Mouse (Mus musculus) inflammation-experienced regulatory T-cells, adult 6 months (primary cell): ENCODE data around the gene Ppm1b. TPM values are rescaled to one million over a fixed set of nuclear protein-coding genes. Genes with fewer than 3 reads are reported as not detected.
"Not testable (repeated sequence)": the region's sequence is repeated elsewhere in the genome, so short reads cannot be mapped to it uniquely, and the experiment has no call there.

Source experiments
- ATAC-seq: one replicate; pipeline ENCODE4 v1.8.0; 2017
- polyA plus RNA-seq, 3 experiments: library from polyadenylated mRNA; unstranded; fragments of 100-300 nt; shearing (Covaris generic); gene quantifications; one replicate each; pipeline ENCODE4 v1.2.1; 2017

The Ppm1b gene
- 10 to 100 TPM; 14.8 to 20.7 (median 15.6) TPM for polyA plus RNA-seq

DNA sequence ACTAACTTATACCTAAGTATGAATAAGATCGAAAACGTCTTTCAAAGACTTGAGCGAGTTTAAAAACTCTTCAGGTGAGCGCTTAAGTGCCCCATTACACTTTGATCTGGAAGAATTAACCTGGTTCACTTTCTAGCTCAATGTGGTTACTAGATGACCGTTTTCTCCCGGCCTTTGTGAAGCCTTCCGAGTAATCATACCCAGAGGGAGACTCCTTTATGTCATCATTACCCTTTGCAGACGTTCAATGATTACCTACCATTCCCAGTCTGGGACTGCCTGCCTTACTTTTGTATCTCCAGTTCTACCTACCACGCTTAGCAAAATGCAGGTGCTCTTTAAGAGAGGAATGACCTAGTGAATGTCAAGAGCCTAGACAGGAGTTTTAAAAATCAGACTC lies at the start of gene Ppm1b:
TSS of gene Ppm1b (plus strand) at position 301 of the 400 bp plus-strand sequence.
- no peak for ATAC-seq

DNA sequence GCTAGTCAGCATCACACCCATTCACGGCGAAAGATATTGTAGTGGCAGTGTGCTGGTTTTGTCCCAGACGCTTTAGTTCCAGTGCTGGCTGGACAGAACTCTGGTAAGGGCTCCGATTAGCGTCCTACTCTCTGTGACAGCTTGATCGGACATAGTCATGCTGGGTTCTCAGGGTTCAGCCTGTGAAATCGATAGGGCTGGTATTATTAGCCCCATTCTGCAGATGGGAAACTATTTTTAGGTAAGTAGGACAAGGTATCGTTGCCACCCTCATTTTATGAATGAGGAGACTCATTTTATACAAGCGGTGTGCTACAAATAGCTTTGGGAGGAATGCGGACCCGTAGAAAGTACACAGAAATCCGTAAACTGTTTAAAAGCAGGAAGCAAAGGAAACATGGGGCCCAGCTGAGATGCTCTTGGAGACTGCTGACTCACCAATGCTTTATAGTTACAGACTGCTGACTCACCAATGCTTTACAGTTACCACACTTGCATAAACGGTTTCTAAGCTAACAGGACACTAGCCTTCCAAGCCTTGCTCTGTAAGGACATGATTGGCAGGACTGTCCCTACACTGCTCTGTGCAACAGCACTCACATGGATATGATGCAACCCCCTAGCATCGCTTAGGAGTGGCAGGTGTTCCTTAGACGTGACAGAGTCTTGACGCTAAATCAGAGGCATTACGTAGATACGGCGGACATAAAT lies 34.7 kb upstream of the Ppm1b start:
- no peak for ATAC-seq

DNA sequence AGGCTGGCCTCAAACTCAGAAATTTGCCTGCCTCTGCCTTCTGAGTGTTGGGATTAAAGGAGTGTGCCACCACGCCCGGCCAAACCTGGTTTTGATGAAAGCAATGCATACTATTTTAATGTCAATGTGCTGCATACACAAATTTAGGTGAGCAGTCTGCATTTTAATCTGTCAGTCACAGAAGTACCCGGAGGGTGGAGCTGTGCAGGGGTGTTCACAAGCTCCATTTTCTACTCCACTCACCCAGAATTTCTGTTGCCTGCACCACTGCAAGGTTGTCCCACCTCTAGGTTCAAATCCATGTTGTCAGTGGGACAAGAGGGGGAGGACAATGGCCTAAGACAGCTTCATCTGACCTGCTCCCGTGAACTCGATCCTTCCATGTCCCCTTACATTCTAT lies 31.8 kb upstream of the Ppm1b start:
- no peak for ATAC-seq

DNA sequence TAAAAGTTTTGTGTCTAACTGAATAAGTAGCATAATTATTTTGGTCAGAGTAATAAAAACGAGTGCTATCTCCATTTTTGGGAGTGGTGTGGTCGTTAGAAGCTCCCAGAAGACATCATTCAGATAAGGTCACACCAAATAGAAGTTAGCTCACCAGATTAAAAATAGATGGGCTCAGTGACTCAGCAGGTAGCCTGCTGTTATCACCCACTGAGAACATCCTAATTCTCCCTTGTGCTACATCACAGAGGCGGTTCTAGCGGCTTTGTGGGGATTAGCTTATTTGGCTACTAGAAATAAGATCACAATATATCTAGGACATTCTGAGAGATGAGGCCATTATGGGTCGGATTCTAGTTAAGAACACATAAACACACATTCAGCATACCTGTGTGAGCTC lies 30.3 kb upstream of the Ppm1b start:
- ATAC-seq: no peak

DNA sequence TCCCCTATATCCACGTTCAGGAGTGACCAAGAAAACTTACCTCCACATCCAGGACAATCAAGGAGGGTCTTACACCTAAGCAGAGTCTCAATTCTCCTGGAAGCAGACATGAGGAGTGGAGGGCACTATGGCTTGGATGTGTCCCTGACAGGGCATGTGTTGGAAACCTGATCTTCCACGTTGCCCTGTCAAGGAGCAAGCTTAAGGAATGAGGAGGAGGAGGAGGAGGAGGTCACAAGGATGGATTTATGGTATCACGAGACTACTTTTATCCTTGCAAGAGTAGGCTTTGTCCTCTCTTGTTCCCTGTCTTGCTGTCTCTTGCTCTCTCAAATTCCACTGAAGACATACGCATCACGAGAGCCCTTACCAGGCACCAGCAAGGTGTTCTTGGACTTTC lies 29.0 kb upstream of the Ppm1b start:
- no peak for ATAC-seq

DNA sequence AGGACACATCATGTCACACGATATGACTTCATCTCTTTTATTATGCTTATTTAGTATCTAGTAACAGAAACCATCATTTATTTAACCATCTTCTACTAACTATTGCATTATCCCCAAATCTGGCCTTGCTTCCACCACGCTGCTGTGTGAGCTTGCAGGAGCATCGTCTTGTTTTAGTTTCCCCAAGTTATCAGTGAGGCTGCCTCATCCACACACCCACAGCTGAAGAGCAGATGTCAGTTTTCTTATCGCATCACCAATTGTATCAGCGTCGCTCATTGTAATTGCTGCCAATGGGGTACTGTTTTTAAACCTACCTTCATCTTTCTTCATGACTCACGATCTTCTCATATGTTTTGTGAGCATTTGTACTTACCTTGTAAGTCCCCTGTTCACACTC lies 23.6 kb upstream of the Ppm1b start:
- no peak for ATAC-seq

DNA sequence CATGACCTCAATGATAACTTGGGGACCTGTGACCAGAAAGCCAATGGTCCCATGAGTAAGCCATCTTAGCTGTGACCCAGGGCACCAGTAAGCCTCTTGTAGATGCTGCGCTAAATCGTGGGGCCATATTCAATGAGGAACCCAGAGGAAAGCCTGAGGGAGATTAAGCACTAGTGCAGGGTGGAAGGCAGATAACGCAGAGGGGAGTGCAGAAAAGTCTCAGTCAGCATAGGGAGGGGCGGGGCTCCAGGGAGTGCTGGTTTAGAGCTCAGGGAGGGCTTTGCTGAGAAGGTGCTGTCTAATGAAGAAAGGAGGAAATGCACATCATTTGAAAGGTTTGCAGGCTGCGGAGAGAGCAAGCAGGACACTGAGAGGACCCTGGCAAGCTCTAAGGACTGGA lies 22.6 kb upstream of the Ppm1b start:
- no peak for ATAC-seq

DNA sequence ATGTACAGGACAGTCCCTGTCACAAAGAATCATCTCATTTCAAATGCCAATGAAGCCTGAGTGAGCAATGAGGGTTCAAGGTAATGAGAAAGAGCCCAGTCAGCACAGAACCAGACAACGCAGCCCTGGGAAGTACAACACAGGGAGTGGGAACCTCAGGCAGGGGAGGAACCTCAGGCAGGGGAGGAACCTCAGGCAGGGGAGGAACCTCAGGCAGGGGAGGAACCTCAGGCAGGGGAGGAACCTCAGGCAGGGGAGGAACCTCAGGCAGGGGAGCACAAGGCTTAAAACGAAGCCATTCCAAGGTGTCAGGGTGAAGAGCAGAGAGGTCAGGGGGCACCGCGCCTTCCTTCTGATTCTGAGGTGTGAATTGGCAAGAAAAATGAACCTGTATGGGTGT lies 20.9 kb upstream of the Ppm1b start:
- not testable (repeated sequence) for ATAC-seq

DNA sequence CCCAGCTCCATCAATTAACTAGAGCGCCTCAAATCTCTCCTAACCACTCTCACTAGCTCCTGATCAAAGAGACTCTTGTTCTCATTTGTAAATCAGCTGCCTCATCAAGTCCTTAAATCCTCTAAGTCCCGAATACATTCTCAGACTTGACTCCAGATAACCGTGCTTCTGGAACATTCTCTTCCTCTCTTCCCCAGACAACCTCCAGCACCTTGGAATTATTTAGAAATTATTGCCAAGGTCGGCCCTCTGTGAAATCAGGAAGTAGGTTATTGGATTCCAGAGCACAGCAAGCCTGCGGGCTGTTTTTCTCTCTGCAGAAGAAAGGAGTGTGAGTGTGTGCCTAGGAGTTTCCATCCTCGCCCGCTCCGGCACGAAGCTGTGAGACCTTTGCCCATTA lies 20.2 kb upstream of the Ppm1b start:
- no peak for ATAC-seq

DNA sequence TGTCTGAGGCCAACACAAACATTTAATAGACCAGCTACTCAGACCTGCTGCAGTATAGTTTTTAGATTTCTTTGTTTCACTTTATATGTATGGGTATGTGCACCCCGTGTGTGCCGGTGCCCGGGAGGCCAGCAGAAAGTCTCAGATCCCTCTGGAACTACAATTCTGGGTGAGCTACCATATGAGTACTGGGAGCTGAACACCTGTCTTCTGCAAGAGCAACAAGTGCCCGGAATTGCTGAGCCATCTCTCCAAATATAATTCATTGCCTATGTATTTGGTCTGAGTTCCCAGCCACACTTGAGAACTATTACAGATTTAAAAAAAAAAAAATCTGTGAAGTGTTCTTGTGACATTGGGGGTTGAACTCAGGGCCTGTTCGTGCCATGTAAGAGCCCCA lies 19.7 kb upstream of the Ppm1b start:
- no peak for ATAC-seq

DNA sequence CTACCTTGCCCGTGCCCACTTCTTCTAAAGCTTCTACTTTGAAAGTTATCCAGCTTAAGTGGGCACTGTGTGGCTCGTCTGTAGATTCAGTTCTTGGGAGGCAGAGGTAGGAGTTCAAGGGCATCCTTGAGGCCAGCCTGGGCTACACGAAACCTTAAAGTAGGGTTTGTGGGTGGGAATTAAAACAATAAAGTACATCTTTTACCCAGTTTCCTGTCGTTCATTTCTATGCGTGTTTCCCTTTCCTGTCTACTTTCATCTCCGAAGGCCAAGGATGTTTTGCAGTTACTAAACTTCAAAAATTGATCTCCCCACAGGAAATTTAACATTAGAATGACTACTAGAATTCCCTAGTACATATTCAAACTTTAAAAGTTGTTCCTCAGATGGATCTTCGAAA lies 19.3 kb upstream of the Ppm1b start:
- peak; percentile 43 for ATAC-seq

DNA sequence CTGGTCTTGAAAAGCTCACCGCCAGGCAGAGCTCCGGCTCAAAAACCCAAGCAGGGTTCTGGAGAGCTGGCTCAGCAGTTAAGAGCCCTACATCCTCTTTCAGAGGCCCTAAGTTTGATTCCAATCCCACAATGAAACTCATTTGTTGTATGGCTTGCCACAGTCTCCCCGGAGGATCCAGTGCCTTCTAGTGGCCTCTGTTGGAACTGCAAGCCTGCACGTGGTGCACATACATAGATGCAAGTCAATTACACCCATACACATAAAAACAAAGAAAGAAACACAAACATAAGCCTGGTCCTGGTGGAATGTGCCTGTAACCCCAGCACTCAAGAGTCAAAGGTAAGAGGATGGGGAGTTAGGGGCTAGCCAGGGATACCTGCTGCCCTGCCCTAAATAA lies 18.3 kb upstream of the Ppm1b start:
- no peak for ATAC-seq

DNA sequence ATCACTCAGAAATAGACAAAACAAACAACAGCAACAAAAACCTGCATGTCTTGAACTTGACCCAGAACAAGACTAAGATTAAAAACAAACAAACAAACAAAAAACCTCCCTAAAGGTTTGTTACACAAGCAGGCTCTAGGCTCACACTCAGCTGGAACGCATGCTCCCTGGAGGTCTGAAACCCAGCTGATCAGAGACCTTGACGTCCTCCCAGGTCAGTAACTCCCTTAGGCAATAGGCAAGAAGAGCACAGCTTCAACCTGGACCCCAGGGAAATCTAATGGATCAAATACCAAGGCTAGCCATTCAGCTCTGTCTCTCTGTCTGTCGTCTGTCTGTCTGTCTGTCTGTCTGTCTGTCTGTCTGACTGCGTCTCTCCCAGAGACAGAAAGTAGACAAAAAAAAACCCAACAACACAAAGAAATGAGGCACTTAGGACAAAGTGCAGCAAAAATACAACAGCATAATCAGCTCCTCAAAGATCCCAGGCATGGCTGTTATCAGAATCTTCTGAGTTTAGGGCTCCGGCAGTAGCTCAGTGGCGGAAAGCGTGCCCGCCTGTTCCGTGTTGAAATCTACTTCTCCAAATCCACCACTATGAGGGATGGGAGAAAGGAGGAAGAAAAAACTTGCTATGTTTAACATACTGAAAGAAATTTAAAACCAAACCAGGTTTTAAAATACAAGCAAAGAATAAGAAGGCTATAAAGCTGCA lies 16.4 kb upstream of the Ppm1b start:
- ATAC-seq: no peak

DNA sequence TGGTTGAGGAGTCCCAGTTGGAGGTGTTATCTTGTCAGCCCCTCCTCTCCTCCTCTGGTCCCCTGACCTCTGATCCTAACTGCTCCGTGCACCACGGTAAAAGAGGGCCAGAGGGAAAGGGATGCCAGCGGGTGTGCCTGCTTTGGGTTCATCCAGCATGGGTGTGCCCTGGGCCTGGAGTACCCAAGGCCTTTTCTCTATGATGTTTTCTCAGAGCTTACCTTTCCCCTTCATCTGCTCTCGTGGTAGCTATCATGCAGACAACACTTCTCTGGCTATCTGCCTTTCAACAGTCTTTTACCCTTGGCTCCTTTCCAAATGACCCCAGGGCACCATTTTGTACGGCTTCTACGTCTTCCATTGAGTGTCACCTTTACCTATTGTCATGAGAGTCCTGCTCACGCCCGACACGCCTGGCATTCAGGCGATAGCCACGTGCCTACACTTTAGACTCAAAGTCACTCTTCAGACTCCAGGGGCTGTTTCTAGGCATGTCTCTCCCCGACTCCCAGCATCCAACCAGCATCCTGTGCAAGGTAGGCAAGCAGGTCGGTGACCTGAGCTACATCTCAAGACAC lies 15.2 kb upstream of the Ppm1b start:
- ATAC-seq: no peak

DNA sequence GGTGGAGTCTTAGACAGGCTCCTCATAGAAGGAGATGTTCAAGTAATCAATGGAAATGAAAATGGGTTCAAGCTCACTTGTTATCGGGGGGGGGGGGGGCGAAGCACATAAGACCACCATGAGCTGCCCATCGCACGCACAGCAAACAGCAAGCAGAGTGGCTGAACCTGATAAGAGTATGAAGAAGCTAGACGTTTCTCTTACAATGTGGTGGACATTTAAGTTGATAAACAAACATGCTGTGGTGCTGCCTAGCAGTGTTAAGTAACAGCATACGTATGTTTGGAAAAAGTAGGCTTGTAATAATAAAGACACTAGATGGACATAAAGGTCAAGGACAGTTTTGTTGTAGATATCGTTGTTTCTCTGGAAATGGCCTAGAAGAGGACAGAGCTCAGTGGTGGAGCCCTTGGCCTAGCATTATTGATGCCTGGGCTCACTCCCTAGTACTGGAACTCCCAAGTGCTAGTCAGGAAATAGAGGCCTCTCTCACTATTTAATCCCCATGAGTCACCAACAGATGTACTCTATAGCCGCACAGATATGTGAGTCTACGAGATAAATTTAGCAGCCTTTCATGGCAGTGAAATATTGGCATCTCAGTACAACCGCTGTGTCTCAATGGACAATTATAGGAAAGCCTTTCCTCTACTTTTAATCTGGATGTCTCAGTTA lies 14.0 kb upstream of the Ppm1b start:
- no peak for ATAC-seq

DNA sequence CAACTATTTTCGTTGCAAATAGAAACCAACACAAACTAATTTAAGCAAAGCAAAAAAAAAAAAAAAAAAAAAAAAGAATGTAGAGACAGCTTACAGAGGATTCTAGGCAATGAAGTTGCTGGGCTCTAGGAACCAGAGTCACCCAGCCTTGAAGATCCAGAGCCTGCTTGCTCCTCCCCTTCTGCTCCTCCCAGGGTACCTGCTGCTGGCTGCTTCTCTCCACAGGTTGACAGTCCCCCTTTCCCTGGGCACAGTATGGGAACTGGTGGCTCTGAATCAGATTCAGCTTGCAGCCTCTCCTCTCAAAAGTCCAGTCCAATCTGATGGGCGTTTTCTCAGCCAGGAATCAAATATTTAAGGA lies 13.5 kb upstream of the Ppm1b start:
- ATAC-seq: no peak

DNA sequence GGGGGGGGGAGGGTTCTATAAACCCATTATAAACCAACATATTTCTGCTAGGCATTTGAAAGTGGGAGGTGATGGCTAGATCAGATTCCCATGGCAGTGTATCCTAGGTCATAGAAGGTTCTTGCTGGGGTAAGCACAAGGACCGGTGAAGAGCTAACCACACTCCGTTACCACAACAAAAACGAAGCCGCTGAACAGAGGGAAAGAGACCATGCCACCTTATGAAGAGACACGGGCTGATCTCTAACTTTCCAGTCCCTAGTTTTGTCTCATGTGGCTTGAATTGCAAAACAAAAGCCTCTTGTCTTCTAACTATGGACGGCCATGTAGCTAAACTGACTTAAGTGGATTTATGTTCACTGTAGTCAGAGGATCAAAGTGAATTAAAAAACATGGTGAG lies 12.2 kb upstream of the Ppm1b start:
- ATAC-seq: peak; percentile 32

DNA sequence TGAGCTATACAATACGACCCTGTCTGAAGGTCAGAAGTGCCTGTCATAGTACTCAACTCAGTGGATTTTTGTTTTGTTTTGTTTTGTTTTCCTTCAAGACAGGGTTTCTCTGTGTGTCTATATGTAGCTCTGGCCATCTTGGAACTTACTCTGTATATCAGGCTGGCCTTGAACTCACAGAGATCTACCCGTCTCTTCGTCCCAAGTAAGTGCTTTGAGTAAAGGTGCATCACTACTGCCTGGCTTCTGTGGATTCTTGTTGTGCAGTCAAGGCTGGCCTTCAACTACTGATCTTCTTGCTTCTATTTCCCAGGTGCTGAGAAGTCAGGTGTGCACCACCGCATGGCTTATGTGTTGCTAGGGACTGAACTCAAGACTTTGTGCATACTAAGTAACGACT lies 4.0 kb upstream of the Ppm1b start:
- ATAC-seq: no peak

DNA sequence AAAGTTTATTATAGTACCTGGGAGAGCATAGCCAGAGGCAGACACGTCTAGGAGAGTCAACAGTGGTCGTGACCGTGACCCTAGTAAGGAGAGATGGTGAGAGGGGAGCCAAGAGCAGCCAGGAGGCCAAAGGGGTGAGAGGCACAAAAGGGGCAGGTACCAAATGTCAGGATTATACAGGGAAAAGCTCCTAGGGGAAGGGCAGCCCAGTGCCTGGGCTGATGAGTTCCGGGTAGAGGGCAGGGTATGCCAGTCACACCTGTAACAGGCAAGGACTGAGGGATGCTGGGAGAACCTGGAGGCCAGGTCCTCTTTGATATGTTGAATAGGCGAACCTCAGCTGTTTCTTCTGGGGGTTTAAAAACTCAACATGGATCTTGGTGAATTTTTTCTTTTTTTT lies 2.8 kb upstream of the Ppm1b start:
- ATAC-seq: no peak

DNA sequence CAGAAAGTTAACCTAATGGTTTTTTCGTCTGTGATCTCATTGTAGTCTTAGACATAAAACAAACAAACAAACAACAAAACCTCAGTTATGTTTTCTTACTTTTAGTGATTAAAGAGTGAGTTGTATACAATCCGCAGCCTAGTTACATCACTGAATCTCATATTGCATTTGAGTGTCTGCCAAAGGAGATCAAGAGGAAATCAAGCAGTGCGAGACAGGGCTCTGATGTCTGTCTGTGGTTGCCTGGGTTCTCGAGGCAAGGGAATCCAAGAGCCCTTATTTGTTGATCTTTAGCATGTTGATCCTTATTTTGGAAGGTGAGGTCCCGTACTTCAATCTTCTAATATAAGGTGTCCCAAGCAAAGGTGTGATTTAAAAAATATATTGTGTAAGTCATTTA lies 1.7 kb upstream of the Ppm1b start:
- ATAC-seq: no peak

DNA sequence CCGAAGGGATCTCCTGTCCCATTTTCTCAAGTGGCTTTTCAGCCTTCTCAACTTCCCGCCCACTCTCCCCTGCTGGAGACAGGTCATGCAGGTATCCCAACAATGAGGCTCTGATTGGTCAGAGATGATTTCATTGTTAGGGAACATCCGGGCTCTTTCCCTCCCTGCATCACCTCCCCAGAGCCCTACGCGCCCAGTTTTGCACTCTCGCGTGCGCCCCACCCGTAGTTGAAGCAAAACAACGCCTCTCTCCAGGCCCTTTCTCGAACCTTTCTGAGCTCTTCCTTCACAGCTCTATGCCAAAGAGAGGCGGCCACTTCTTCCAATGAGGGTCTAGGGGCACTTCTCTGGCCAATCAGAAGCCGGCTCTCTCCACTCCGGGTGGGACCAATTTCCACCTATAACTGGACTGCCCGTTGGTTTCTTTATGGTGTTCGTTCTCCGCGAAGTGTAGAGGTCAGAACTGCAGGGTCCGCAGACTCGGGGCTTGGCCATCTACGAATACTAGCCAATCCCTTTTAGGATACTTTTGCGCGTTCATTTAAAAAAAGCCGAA lies 468 bp downstream of the Ppm1b start:
- ATAC-seq: peak; percentile 70

DNA sequence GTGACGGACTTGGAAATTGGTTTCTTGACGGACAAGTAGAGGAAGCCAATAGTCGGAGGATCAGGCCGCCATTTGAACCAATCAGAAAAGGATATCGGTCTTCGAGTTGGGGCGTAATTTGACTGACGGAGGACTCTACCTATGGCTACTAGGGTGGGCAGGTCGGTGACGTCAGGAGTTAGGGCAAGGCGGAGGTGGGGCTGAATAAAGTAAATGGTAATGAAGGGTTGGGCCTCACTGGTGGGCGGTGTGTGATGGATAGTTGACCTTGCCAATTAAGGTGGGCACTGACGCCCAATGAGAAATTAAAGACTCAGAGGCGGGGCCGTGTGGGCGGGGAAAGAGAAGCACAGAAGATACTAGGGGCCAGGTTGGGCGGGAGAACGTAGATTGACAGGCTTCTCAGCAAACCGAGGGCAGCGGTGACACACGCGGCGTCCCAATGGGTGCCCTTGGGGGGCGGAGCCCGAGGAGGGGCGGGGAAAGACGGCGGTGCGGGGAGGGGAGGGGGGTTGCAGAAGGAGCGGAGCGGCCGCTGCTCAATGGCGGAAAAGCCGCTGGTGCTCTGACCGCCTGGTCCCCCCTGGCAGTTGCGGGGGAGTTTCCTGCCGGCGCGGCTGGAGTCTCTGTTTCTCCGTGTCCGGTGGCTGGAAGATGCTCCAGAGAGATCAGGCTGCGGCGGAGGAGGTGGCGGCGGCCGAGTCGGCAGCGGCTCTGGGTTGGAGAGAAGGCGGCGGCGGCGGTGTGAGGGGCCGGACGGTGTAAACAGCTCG lies 1.1 kb downstream of the Ppm1b start:
- ATAC-seq: peak; percentile 83
